Mouse (Mus musculus) v-Abl transformed pro-B cells (cell line): ENCODE measurements around the gene Cdk9.

Experiments
- in situ Hi-C, 2 experiments: fragments of 400-800 bp; cut with MboI; formaldehyde crosslinking; loops; one replicate each; pipeline ENCODE4 v1.15.1; 2025; ENCODE audit not compliant: unreplicated experiment in 2 of 2

Gene Cdk9

GRCm38 (mm10) chr2:32684681-32685428, 28.0 kb downstream of the Cdk9 start:
- in situ Hi-C loops: loop anchor here (5.0 to 25.0 kb wide), 2 partner anchors 53 to 98 kb away; partner anchors contain the start of genes 9430097D07Rik (in 1 of the 2), St6galnac4 (in 1 of the 2) and St6galnac6 (in 1 of the 2)

GRCm38 (mm10) chr2:32683701-32684100, 29.2 kb downstream of the Cdk9 start:
- in situ Hi-C loops: loop anchor here in 1 of 2 experiments (25.0 kb wide), 1 partner anchor 96 kb away; the partner anchor contains the start of genes 9430097D07Rik, St6galnac4 and St6galnac6

GRCm38 (mm10) chr2:32682721-32683417, 30.0 kb downstream of the Cdk9 start:
- in situ Hi-C loops: loop anchor here in 1 of 2 experiments (25.0 kb wide), 1 partner anchor 96 kb away; the partner anchor contains the start of genes 9430097D07Rik, St6galnac4 and St6galnac6

GRCm38 (mm10) chr2:32681754-32682153, 31.1 kb downstream of the Cdk9 start:
- in situ Hi-C loops: loop anchor here in 1 of 2 experiments (25.0 kb wide), 1 partner anchor 94 kb away; the partner anchor contains the start of genes 9430097D07Rik, St6galnac4 and St6galnac6

GRCm38 (mm10) chr2:32680961-32681650, 31.8 kb downstream of the Cdk9 start:
- in situ Hi-C loops: loop anchor here in 1 of 2 experiments (25.0 kb wide), 1 partner anchor 94 kb away; the partner anchor contains the start of genes 9430097D07Rik, St6galnac4 and St6galnac6

- in situ Hi-C loops: loop anchor here in 1 of 2 experiments (25.0 kb wide), 1 partner anchor 93 kb away; the partner anchor contains the start of genes 9430097D07Rik, St6galnac4 and St6galnac6
Observed at GRCm38 (mm10) chr2:32680051-32680451, 32.8 kb downstream of the Cdk9 start.

- in situ Hi-C loops: loop anchor here in 1 of 2 experiments (25.0 kb wide), 1 partner anchor 90 kb away; the partner anchor contains the start of genes 9430097D07Rik, St6galnac4 and St6galnac6
Observed at GRCm38 (mm10) chr2:32677683-32678082, 35.2 kb downstream of the Cdk9 start.

GRCm38 (mm10) chr2:32676821-32677220, 36.1 kb downstream of the Cdk9 start:
- in situ Hi-C loops: loop anchor here in 1 of 2 experiments (25.0 kb wide), 1 partner anchor 90 kb away; the partner anchor contains the start of genes 9430097D07Rik, St6galnac4 and St6galnac6

- in situ Hi-C loops: no loop called here
Observed at GRCm38 (mm10) chr2:32673176-32673917, 39.5 kb downstream of the Cdk9 start.

GRCm38 (mm10) chr2:32671907-32672595, 40.8 kb downstream of the Cdk9 start:
- in situ Hi-C loops: no loop called here

- in situ Hi-C loops: no loop called here
Observed at GRCm38 (mm10) chr2:32671147-32671546, 41.7 kb downstream of the Cdk9 start.

GRCm38 (mm10) chr2:32669876-32670275, 43.0 kb downstream of the Cdk9 start:
- in situ Hi-C loops: no loop called here

- in situ Hi-C loops: no loop called here
Observed at GRCm38 (mm10) chr2:32668176-32668575, 44.7 kb downstream of the Cdk9 start.

- in situ Hi-C loops: no loop called here
Observed at GRCm38 (mm10) chr2:32667775-32668174, 45.1 kb downstream of the Cdk9 start.

- in situ Hi-C loops: no loop called here
Observed at GRCm38 (mm10) chr2:32665853-32666252, 47.0 kb downstream of the Cdk9 start.

- in situ Hi-C loops: no loop called here
Observed at GRCm38 (mm10) chr2:32665345-32665744, 47.5 kb downstream of the Cdk9 start.

- in situ Hi-C loops: no loop called here
Observed at GRCm38 (mm10) chr2:32662291-32662690, 50.6 kb downstream of the Cdk9 start.

GRCm38 (mm10) chr2:32661509-32662107, 51.3 kb downstream of the Cdk9 start:
- in situ Hi-C loops: no loop called here

GRCm38 (mm10) chr2:32658873-32659272, 54.0 kb downstream of the Cdk9 start:
- in situ Hi-C loops: no loop called here
